Mouse (Mus musculus): ENCODE measurements around the gene Prdx5. TPM values are rescaled to one million over a fixed set of nuclear protein-coding genes. Genes with fewer than 3 reads are reported as not detected.

The Prdx5 gene
- total RNA-seq (2021), result 100 to 1,000 TPM; 341 to 382 TPM

GRCm38 (mm10) chr19:6909507-6910289, at the start of gene Prdx5, which contains the start of gene Trmt112:
TSS of gene Prdx5 (minus strand) at chr19:6910106.
TSS of gene Trmt112 (plus strand) at chr19:6909698.
- intact Hi-C loops (cut with DNase I), result loop anchor here (5.0 kb wide), 1 partner anchor 67 kb away; the partner anchor contains the start of gene Rps6ka4
- peak; percentile 91 to 93 for DNase-seq (ENCODE audit: low spot score in 2 of 2)

GRCm38 (mm10) chr19:6956461-6956860, 46.6 kb upstream of the Prdx5 start:
- intact Hi-C loops (cut with DNase I), result no loop called here
- no peak for DNase-seq (ENCODE audit: low spot score in 2 of 2)

- intact Hi-C loops (cut with DNase I), result no loop called here
- no peak for DNase-seq (ENCODE audit: low spot score in 2 of 2)
Observed at GRCm38 (mm10) chr19:6955424-6955823, 45.5 kb upstream of the Prdx5 start.

- intact Hi-C loops (cut with DNase I), result no loop called here
- DNase-seq (ENCODE audit: low spot score in 2 of 2), result no peak
Observed at GRCm38 (mm10) chr19:6954046-6954445, 44.1 kb upstream of the Prdx5 start.

- intact Hi-C loops (cut with DNase I), result no loop called here
- DNase-seq (ENCODE audit: low spot score in 2 of 2), result no peak
Observed at GRCm38 (mm10) chr19:6952712-6953037, 42.8 kb upstream of the Prdx5 start.

DNA sequence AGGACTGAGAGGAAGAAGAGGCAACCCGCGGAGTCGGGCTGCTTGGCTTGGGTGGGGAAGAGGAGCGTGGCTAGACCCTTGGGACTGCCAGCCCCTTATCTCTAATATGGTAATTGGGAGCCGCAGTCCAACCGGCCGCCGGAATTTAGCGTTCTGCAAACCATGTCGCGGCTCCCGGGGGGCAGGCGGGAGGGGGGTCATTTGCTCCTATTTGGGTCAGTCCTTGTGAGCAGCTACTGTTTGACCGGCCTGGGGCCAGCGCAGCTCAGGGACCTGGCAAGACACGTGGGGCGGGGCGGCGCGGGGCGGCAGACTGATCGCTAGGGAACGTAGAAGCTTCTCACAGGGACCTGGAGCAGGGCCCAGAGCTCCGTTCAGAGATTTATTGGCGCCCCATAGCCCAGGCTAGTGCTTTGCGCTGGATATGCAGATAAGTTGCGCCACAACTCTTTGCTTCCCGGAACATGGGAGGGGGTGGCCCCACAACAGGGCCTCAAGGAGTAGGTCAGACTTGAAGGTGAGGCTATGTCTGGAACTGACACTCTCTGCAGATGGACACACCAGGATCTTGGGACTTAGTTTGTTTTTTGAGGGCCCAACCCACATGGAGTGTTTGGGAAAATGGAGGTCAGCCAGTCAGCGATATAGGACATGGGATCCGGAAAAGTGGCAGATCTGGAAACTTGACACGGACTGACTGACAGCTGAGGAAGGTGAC, 42.2 kb upstream of the Prdx5 start:
- intact Hi-C loops (cut with DNase I), result loop anchor here (2.0 kb wide), 1 partner anchor 21 kb away; no protein-coding TSS in a partner anchor
- DNase-seq (ENCODE audit: low spot score in 2 of 2), result peak; percentile 65 to 73

- intact Hi-C loops (cut with DNase I), result loop anchor here (2.0 kb wide), 1 partner anchor 21 kb away; no protein-coding TSS in a partner anchor
- peak; percentile 92 to 94 for DNase-seq (ENCODE audit: low spot score in 2 of 2)
Observed at GRCm38 (mm10) chr19:6951381-6951968, 41.6 kb upstream of the Prdx5 start.

DNA sequence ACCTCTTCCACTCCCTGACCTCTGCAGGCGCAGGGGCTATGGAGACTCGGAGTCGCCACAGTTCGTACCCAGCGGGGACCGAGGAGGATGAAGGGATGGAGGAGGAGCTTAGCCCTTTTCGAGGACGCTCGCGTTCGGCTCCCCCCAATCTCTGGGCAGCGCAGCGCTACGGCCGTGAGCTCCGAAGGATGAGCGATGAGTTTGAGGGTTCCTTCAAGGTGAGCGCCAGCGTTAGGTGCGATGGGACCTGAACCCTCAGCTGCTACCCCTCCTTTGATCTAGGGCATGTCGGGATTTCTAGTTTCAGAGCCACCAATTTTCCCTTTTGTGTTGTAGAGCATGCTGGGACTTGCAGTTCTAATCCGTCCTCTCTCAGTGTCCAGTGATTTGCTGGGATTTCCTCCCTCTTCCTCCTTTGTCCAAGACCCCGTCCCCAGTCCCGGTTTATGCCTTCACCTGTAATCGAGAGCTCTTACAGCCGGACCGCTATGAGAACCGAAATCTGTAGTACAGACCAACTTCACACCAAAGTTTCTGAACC, 40.8 kb upstream of the Prdx5 start:
- peak; percentile 58 to 74 for DNase-seq (ENCODE audit: low spot score in 2 of 2)
- intact Hi-C loops (cut with DNase I), result loop anchor here (2.0 kb wide), 1 partner anchor 22 kb away; no protein-coding TSS in a partner anchor

DNA sequence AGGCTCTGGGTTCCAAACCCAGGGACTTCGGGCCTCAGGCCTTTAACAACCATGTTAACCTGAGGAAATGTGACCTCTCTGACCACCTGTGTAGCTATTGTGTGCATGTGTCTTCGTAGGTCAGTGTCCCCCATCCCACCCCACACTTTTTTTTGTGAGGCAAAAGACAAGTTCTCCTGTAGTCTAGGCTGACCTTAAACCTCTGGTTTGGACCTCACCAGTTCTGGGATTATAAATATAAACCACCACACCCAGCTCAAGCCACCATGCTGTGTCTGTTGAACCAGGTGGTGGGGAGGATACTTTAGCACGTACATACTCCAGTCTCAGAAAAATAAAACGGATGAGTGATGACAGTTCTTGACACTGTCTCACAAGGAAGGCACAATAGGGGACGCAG, 40.0 kb upstream of the Prdx5 start:
- intact Hi-C loops (cut with DNase I), result loop anchor here (2.0 to 10.0 kb wide), 2 partner anchors 23 to 705 kb away; partner anchors contain the start of gene Atg2a
- DNase-seq (ENCODE audit: low spot score in 2 of 2), result no peak

DNA sequence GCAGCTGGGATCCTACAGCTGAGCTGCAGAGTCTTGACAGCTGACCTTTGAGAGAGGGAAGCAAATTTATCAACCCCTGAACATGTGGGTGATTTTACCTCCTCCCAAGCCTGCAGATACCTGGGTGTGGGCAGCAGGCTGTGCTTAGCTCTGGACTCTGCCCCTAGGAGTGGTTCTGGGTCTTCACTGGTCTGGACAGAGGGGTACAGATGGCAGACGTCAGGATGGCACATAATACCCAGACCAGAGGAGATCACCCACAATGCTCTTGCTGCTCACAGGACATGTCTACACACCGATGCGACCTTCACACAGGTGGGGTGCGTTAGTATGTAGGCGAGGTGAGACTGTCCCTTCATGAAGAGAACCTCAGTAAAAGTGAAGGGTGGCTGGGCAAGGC, 39.6 kb upstream of the Prdx5 start:
- no peak for DNase-seq (ENCODE audit: low spot score in 2 of 2)
- intact Hi-C loops (cut with DNase I), result loop anchor here (10.0 kb wide), 1 partner anchor 705 kb away; the partner anchor contains the start of gene Atg2a

- no peak for DNase-seq (ENCODE audit: low spot score in 2 of 2)
- intact Hi-C loops (cut with DNase I), result loop anchor here (10.0 kb wide), 1 partner anchor 703 kb away; the partner anchor contains the start of gene Atg2a
Observed at GRCm38 (mm10) chr19:6948186-6948585, 38.3 kb upstream of the Prdx5 start.

- intact Hi-C loops (cut with DNase I), result loop anchor here (10.0 kb wide), 1 partner anchor 703 kb away; the partner anchor contains the start of gene Atg2a
- no peak for DNase-seq (ENCODE audit: low spot score in 2 of 2)
Observed at GRCm38 (mm10) chr19:6947742-6948141, 37.8 kb upstream of the Prdx5 start.

GRCm38 (mm10) chr19:6943709-6944108, 33.8 kb upstream of the Prdx5 start:
- intact Hi-C loops (cut with DNase I), result loop anchor here (10.0 kb wide), 1 partner anchor 699 kb away; the partner anchor contains the start of gene Atg2a
- no peak for DNase-seq (ENCODE audit: low spot score in 2 of 2)

DNA sequence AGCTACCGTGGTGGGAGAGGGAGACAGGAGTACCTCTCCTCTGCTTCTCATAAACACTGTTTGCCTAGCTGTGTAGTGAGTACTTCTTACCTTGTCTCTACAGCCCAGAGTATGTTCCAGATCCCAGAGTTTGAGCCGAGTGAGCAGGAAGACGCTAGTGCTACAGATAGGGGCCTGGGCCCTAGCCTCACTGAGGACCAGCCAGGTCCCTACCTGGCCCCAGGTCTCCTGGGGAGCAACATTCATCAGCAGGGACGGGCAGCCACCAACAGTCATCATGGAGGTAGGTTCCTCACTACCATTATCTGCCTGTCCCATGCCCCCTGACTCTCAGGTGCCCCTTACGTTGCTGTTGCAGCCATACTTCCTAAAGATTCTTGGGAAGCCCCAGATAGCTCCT, 32.9 kb upstream of the Prdx5 start:
- intact Hi-C loops (cut with DNase I), result loop anchor here (10.0 kb wide), 1 partner anchor 698 kb away; the partner anchor contains the start of gene Atg2a
- no peak for DNase-seq (ENCODE audit: low spot score in 2 of 2)

DNA sequence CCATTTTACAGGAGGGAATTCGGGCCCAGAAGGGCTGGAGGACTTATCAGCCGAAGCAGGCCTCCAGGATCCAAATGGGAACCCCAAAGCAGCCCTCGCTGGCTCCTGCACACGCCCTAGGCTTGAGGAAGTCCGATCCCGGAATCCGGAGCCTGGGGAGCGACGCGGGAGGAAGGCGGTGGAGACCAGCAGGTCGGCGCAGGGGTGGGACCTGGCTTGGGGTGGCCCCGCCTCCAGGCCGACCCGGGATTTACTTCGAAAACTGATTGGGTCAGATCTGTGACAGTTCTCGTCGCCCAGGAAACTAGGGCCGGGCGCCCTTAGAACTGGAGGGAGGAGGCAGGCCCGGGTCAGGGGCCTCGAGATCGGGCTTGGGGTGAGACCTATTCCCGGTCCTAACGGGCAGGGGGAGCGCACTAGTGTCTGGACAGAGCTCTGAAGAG, 32.4 kb upstream of the Prdx5 start, which contains the start of gene Gpr137:
Gene Gpr137 (minus strand): TSS at position 232 of the 443 bp plus-strand sequence.
- intact Hi-C loops (cut with DNase I), result loop anchor here (10.0 kb wide), 1 partner anchor 697 kb away; the partner anchor contains the start of gene Atg2a
- peak; percentile 91 to 92 for DNase-seq (ENCODE audit: low spot score in 2 of 2)

GRCm38 (mm10) chr19:6941372-6942248, 31.7 kb upstream of the Prdx5 start, which contains the start of gene Bad:
TSS of gene Bad (plus strand) at chr19:6941861.
- peak; percentile 95 to 96 for DNase-seq (ENCODE audit: low spot score in 2 of 2)

DNA sequence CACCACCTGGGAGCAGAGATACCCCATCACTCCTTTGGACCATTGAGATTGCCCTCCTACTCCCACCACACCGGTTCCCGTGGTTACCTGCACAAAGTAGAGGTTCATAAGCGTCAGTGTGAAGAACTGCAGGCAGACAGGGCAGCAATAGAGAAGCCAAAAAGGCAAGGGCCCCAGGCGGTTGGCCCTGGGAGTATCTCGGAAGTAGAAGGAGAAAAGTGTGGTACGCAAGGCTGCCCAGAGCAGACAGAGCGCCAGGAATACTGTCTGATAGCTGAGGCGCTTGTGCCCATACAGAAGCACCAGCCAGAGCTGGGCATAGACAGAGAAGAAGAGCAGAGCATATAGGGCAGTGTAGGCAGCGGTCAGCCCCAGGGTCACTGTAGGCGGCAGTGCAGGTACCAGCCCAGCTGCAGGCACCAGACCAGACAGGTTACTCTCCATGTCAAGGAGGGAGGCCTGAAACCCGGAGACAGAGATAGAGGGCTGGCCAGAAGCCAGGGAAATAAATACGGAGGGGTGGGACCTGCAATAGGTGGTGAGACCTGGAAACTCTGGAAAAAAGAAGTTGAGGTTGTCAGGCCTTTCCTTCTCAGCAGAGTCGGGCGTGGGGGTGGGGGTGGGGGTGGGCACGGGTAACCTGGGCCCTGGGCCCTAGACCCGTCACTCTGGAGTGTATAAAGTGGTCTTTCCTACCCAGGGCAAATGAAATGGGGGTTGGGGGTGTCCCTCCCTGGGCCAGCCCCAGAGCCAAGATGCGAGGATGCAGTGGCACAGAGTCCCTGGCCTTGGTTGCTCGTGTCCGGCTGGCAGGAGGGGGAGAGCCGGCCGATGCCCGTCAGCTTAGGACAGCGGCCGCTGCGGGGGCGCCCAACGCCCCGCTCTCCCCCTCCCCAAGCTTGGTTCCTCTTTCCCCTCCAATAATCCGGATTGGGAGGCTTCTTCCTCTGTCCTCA, 30.8 kb upstream of the Prdx5 start:
- DNase-seq (ENCODE audit: low spot score in 2 of 2), result no peak
- intact Hi-C loops (cut with DNase I), result loop anchor here (1.0 to 10.0 kb wide), 2 partner anchors 19 to 696 kb away; partner anchors contain the start of genes Atg2a and Esrra

More at GRCm38 (mm10) chr19:6941372-6942248, 31.7 kb upstream of the Prdx5 start, which contains the start of gene Bad:
- intact Hi-C loops (cut with DNase I), result loop anchor here (1.0 to 10.0 kb wide), 2 partner anchors 20 to 697 kb away; partner anchors contain the start of genes Atg2a and Esrra

Measured in left cerebral cortex, postnatal 36 days (tissue).